7 mouse cellular contexts compared by ENCODE assay signal in the genomic region with DNA sequence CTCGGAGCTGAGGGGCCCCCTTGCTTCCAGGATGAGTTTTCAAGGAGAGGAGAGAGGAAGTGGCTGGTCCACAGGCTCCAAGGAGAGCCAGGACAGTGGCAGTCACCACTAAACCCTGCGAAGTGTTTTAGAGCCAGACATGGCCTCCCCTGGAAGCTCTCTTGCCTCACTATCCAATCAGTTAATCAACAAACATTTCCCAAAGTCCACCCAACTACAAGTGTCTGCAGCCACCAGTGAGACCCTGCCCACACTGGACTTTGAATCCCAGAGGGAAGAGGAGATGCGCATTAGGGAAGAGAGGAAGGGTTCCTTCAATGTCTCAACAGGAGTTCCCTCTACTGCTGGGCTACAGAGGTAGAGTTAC. TPM values are rescaled to one million over a fixed set of nuclear protein-coding genes. Genes with fewer than 3 reads are reported as not detected.
A peak's percentile ranks its signal among the peaks of the same experiment; 100 is the strongest.
DNase-seq lines count a peak whose midpoint lies in the region; ATAC-seq lines count a peak whose summit lies in the region.

No protein-coding gene starts in this region.

- peak overlapping the region; percentile 87 for H3K4me2 ChIP-seq in lung, embryonic 15.5 days
- H3K4me2 ChIP-seq in forebrain, embryonic 12.5 days, result peak overlapping the region; percentile 81
- peak overlapping the region; percentile 76 for H3K4me2 ChIP-seq in limb, embryonic 11.5 days (ENCODE audit: low read depth, severe bottlenecking)
- H3K4me2 ChIP-seq in stomach, embryonic 14.5 days (replicated peaks; ENCODE audit: low read depth, low read length), result peak overlapping the region; percentile 75

- ATAC-seq in lung, embryonic 15.5 days (ENCODE audit: borderline replicate concordance, extremely low read depth, low FRiP score, low TSS enrichment), result no peak
- no peak for ATAC-seq in forebrain, embryonic 12.5 days (ENCODE audit: low FRiP score)
- ATAC-seq in limb, embryonic 11.5 days (ENCODE audit: insufficient number of reproducible peaks, low FRiP score, low TSS enrichment, low read depth), result 0 out of 2 replicates have a peak, but pooled peaks have one; percentile 2
- no peak for ATAC-seq in stomach, embryonic 14.5 days (ENCODE audit: insufficient number of reproducible peaks, insufficient read depth, low FRiP score, low read depth)

- 31% methylated on average over 3 of the region's 3 CpGs for WGBS in lung, embryonic 15.5 days
- WGBS in forebrain, embryonic 12.5 days, result 31% methylated on average over 3 of the region's 3 CpGs
- 14% methylated on average over 3 of the region's 3 CpGs for WGBS in limb, embryonic 11.5 days
- 31% methylated on average over 3 of the region's 3 CpGs for WGBS in stomach, embryonic 14.5 days

- peak overlapping the region; percentile 90 for H3K4me3 ChIP-seq in lung, embryonic 15.5 days
- H3K4me3 ChIP-seq in forebrain, embryonic 12.5 days (replicated peaks), result peak overlapping the region; percentile 78
- peak overlapping the region; percentile 80; the same call in 1 of the 2 replicates for H3K4me3 ChIP-seq in limb, embryonic 11.5 days (ENCODE audit: low read depth, low read length)
- peak overlapping the region; percentile 85 for H3K4me3 ChIP-seq in stomach, embryonic 14.5 days (ENCODE audit: low read depth, low read length)

- H3K36me3 ChIP-seq in lung, embryonic 15.5 days, result 0 out of 2 replicates have a peak, but pooled peaks cover 2% of the 10 kb centered on the region
- H3K36me3 ChIP-seq in forebrain, embryonic 12.5 days (replicated peaks), result peaks cover 4% of the 10 kb centered on the region; the same call in 1 of the 2 replicates
- no peaks in the 10 kb centered on the region for H3K36me3 ChIP-seq in limb, embryonic 11.5 days (ENCODE audit: control insufficient read depth, insufficient read depth, low read length)
- no peaks in the 10 kb centered on the region for H3K36me3 ChIP-seq in stomach, embryonic 14.5 days (ENCODE audit: control insufficient read depth, insufficient read depth, low read length)

- H3K27ac ChIP-seq in lung, embryonic 15.5 days, result 0 out of 2 replicates have a peak overlapping the region, but pooled peaks have one; percentile 84
- H3K27ac ChIP-seq in forebrain, embryonic 12.5 days, result no peak overlapping the region
- no peak overlapping the region for H3K27ac ChIP-seq in limb, embryonic 11.5 days (replicated peaks; ENCODE audit: low read depth, low read length)
- H3K27ac ChIP-seq in stomach, embryonic 14.5 days (ENCODE audit: low read length), result no peak overlapping the region

- no peak for DNase-seq in lung, postnatal 36 days
- DNase-seq in limb, embryonic 11.5 days (ENCODE audit: low spot score), result no peak
- no peak for DNase-seq in layer of hippocampus, postnatal 36 days
- DNase-seq in testis, postnatal 10 days (ENCODE audit: low spot score), result no peak

- peaks cover 15% of the 10 kb centered on the region for H3K27me3 ChIP-seq in lung, embryonic 15.5 days
- H3K27me3 ChIP-seq in forebrain, embryonic 12.5 days, result peaks cover 26% of the 10 kb centered on the region
- H3K27me3 ChIP-seq in limb, embryonic 11.5 days (ENCODE audit: control insufficient read depth, insufficient read depth, low read length), result 0 out of 2 replicates have a peak, but pooled peaks cover 2% of the 10 kb centered on the region
- no peaks in the 10 kb centered on the region for H3K27me3 ChIP-seq in stomach, embryonic 14.5 days (ENCODE audit: control insufficient read depth, insufficient read depth, low read length)

- H3K4me1 ChIP-seq in lung, embryonic 15.5 days, result peaks cover 14% of the 10 kb centered on the region
- H3K4me1 ChIP-seq in forebrain, embryonic 12.5 days, result peaks cover 4% of the 10 kb centered on the region
- H3K4me1 ChIP-seq in limb, embryonic 11.5 days (ENCODE audit: control insufficient read depth, insufficient read depth, low read length), result 0 out of 2 replicates have a peak, but pooled peaks cover 2% of the 10 kb centered on the region
- H3K4me1 ChIP-seq in stomach, embryonic 14.5 days (ENCODE audit: control insufficient read depth, insufficient read depth, low read length), result no peaks in the 10 kb centered on the region

- no peaks in the 10 kb centered on the region for H3K9me3 ChIP-seq in lung, embryonic 15.5 days
- H3K9me3 ChIP-seq in forebrain, embryonic 12.5 days, result peaks cover 5% of the 10 kb centered on the region
- H3K9me3 ChIP-seq in limb, embryonic 11.5 days (ENCODE audit: control insufficient read depth, low read length), result 0 out of 2 replicates have a peak, but pooled peaks cover 4% of the 10 kb centered on the region
- H3K9me3 ChIP-seq in stomach, embryonic 14.5 days (ENCODE audit: control insufficient read depth, low read depth, low read length), result no peaks in the 10 kb centered on the region

- H3K9ac ChIP-seq in lung, embryonic 15.5 days, result peak overlapping the region; percentile 78
- peak overlapping the region; percentile 75 for H3K9ac ChIP-seq in forebrain, embryonic 12.5 days
- peak overlapping the region; percentile 61; the same call in 1 of the 2 replicates for H3K9ac ChIP-seq in limb, embryonic 11.5 days (ENCODE audit: low read length)
- H3K9ac ChIP-seq in stomach, embryonic 14.5 days (replicated peaks; ENCODE audit: low read depth, low read length), result peak overlapping the region; percentile 58; the same call in 1 of the 2 replicates

RNA-seq across cellular contexts. Expression of a gene that starts 0.8 kb away (rescaled TPM):
- polyA plus RNA-seq in lung, embryonic 15.5 days (2015; fragmentation: Nextera tagmentation; extraction: Ambion mirVana), result 6.9 and 7.2 TPM in 2 replicates
- 7.7 and 10.3 TPM in 2 replicates for polyA plus RNA-seq in forebrain, embryonic 12.5 days (2016; fragmentation: Nextera tagmentation; extraction: Ambion mirVana)
- 6.3 and 6.4 TPM in 2 replicates for polyA plus RNA-seq in limb, embryonic 11.5 days (2014; fragmentation: Nextera tagmentation; extraction: Ambion mirVana)
- polyA plus RNA-seq in stomach, embryonic 14.5 days (2014; fragmentation: Nextera tagmentation; extraction: Ambion mirVana), result 7.5 and 8.1 TPM in 2 replicates
- total RNA-seq in layer of hippocampus, postnatal 36 days (2021), result 1 to 10 TPM; 9.5 to 9.9 TPM
